Mouse (Mus musculus) ovary, postnatal 14 days (tissue): ENCODE measurements around the gene Duxf3.
"Not testable (repeated sequence)": the region's sequence is repeated elsewhere in the genome, so short reads cannot be mapped to it uniquely, and the experiment has no call there.

Source experiments
- DNase-seq: peaks from one replicate; pipeline ENCODE4 v3.0.0; 2022; ENCODE audit warnings: low spot score

The Duxf3 gene

DNA sequence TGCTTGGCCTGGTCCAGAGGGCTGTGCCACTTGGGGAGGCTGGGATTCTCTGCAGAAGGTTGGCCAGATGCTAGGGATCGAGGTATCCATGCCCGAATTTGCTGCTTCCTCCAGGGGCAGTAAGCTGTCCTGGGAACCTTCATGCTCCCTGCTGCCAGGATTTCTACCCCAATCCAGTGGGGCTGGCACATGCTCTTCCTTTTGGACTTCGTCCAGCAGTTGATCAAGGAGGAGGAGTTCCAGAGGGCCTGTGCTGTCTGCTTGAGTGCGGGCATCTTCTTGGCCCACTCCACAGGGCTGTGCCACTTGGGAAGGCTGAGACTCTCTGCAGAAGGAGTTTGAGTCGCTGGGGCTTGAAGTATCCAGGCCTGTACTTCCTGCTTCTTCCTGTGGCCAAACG lies 9.3 kb downstream of the Duxf3 start:
- not testable (repeated sequence) for DNase-seq

DNA sequence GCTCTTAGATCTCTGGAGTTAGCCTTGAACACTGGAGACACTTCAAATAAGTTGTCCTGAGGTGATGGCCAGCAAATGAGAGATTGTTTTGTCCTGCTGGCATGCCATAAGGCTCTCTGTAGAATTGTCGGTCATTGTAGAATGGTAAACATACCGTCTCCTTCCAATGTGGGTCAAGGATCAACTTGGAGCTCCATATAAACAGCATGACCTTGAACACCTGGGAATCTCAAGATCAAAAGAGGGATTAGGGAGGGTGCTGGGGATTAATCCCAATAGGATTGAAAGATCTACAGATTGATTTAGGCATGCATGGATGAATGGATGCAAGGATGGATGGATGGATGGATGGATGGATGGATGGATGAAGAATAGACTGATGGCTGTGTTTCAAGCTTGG lies 10.9 kb downstream of the Duxf3 start:
- not testable (repeated sequence) for DNase-seq

DNA sequence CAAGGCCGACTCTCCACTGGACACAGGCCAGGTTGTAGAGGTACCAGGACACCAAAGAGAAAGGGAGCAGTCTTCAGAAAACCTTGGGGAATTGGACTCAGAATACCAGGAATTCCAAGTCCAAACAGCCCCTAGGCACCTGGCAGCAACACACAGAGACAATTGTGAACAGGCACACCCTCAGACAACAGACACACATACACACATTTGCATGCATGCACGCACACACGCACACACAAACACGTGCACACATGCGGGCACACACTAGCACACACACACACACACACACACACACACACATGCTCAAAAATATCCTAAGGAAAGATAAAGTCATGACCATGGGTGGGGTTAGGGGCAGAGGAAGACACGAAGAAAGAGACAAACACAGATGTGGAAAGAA lies 11.7 kb downstream of the Duxf3 start:
- no peak for DNase-seq

DNA sequence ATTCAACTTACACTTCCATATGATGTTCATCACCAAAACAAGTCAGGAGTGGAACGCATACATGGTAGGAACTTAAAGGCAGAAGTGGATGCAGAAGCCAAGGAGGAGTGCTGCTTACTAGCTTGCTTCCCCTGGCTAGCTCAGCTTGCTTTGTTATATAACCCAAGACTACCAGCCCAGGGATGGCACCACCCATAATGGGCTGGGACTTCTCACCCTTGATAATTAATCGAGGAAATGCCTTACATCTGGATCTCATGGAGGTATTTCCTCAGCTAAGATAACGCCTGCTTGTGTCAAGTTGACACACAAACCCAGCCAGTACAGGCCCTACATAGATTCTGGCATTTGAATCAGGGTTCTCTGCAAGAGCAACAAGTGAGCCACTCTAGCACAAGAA lies 15.1 kb downstream of the Duxf3 start:
- DNase-seq = no peak

DNA sequence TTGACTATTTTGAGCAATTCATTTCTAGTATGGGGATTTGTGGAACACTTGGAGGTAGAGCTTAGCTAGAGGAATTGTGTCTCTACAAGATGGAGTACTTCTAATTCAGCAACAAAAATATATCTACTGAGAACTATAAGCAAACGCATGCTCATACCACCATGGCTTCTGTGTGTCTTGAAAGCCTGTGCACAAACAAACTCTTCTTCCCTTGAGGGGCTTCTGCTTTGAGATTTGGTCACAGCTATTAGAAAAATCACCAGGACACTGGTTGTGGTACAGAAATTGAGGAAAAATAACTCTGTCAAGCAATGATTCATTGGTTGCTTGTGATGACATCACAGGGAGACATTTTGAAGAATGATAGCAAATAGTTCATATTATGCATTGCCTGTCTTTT lies 17.1 kb downstream of the Duxf3 start:
- no peak for DNase-seq

DNA sequence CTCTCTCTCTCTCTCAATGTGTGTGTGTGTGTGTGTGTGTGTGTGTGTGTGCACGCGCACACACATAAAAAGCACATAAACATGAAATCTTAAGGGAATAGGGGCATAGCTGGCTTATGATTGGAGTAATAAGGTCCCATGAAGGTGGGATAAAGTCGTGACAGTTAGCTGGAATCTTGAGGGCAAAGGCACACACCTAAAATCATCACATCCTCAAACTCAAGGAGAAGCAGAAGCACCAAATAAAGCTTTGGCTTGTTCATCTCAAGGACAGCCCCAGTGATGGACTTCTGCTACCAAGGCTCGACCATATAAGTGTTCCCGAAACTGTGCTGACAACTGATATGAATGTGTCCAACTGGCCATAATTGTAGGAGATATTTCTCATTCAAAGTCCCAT lies 17.5 kb downstream of the Duxf3 start:
- no peak for DNase-seq

DNA sequence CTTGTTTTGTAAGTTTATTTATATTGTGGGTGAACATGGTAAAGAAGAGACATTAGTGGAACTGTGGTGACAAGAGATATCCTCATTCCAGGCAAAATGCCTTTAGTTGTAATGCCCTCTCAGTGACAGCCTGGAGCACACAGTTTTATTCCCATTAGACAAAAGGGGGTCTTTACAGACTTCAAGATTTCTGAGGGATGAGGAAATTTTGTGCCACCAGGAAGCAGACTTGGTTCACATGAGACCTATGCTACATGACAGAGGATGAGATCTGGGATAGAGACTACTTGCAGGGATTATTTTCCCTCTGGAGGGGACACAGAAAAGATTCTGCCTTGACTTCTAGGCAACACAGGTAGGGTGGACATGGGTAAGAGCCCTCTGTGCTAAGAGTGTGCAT lies 18.0 kb downstream of the Duxf3 start:
- DNase-seq = no peak

DNA sequence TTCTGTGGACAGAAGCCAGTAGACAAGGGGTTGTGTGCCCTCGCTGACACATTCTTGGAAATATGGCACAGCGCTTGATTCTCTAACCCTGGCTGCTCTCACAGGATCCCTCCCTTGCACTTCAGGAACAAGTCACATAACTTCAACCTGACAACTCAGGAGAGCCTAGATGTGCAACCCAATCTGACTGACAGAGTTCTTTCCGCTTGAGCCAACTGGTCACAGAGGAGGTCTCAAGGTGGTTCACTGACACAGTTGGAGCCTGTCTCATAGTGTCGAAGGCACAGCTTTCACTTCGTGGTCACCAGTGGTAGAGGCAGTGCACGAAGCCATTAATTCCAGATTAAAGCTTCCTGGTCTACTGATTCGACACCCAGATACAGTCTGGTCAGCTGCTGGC lies 20.2 kb downstream of the Duxf3 start:
- DNase-seq = no peak

DNA sequence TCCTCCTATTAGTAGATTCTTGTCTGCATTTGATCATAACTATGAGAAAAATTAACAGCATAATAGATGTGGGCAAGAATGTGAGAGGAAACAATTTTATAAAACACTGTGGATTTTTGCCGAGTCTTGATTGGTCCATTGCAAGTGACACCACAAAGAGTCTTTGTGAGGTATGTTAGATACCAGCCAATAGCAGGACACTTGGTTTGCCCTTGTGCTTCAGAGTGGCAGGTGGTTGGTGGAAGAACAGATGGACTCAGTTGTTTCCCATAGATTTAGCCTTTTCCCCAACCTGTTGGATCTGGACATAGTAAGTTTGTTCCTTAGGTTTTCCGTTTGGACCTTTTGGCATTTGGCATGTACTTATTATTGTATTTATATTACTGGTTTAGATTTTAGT lies 21.3 kb downstream of the Duxf3 start:
- DNase-seq = no peak

DNA sequence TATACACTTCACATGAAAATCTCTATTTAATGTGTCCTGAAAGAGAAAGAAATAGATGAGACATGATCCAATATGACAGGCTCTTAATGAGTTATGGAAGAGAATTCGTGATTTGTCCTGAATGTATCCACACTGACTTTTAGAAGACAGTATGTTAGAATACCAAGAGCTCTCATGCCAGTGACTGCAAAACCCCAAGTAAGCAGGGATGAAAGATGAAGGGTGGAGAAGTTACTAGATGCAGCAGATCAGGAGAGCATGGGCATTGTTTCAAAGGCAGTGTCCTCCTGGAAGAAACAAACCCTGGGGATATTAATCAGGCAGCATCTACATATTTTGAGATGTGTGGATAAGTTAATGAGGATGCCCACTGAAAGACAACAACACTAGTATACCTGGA lies 22.0 kb downstream of the Duxf3 start:
- DNase-seq = no peak

DNA sequence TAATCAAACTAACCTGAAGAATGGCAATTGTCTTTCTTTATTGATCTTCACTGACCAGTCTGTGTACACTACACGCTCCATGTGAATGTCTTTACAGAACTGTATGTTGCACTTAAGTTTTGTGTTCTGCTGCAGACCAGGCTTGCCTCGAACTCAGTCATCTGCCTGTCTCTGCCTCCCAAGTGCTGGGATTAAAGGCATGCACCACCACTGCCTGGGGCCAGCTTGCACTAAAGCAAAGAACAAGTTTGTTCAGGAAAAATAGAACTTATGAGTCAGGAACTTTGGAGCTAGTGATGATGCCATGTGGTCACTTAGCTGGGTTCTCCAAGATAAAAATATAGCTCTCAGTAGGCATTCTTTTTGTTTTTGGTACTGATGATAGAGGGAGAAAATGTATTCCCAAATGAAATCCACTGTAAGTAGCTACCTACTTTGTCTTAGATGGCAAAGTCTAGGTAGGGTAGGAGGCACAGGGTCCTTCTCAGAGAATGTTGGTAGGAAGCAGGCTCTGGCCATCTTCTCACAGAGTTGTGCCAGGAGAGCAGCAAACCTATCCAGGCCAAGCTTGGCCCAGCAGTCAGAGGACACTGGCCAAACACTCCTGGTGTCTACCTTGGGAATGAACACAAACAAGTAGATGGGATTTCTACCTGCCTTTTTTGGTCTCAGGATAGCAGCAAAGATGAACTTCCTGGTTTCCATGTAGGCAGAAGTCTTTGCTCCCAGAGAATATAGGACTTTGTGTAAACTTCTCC lies 22.6 kb downstream of the Duxf3 start:
- DNase-seq = no peak

DNA sequence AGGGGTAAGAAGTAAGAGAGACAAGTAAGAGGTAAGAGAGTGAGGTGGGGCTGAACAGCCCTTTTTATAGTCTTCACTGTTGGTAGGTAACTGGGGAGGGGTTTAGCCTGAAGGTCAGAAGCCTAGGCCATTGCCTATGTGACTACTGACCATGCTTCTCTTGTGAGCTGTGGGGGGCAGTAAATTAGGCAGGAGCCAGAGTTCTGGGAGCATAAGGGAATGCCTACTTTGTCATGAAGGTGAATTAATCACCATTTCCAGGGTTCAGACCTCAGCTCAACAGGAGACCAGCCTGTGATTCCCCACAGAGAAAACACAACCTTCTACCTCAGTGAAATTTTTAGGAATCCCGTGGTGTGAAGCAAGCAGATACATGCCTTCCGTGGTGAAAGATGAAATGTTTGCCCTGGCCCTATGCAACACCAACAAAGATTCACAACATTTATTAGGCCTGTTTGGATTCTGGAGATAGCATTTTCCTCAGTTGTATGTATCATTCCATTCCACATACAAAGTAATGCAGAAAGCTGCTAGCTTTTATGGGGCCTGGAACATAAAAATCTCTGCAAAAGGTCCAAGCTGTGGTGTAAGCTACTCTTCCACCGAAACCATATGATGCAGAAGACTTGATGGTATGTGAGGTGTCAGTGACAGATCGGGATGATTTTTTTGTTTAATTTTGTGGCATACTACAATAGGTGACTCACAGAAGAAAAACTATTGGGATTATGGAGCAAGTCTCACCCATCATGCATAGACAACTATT lies 25.7 kb downstream of the Duxf3 start:
- no peak for DNase-seq

DNA sequence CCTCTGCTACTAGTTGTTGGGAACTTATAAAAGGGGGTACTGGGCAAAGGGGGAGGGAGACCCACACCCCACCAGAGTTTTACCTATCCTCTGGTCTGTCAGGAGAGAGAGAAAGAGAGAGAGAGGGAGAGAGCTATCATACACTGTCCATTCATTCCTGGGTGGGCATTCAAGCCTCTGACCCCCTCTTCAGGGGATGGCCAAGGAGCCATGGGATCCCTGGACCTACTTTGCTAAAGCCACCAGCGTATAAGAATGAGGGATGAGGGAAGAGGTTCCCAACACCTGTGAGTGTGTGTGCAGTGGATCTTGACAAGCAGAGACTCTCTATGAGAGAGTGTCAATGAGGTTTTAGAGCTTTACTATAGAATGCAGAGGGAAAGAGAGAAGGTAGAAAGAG lies 26.5 kb downstream of the Duxf3 start:
- no peak for DNase-seq
